Mouse (Mus musculus): ENCODE results near the gene Dnmt3l.

GRCm38 (mm10) chr10:78012661-78013495 is 28.9 kb upstream of the Dnmt3l start:
- TF ChIP-seq CTCF (IDR thresholded peaks at IDR 0.05; ENCODE audit: low read depth, low read length) (no peak), POLR2A (IDR thresholded peaks at IDR 0.05; ENCODE audit: insufficient read depth, low read length) (no peak), EP300 (IDR thresholded peaks at IDR 0.05; ENCODE audit: insufficient read depth, low read depth, low read length) (0 out of 2 replicates have a peak, but pooled peaks have one; percentile 6)
